Mouse (Mus musculus) neural tube, embryonic 12.5 days (tissue): ENCODE results near the gene Tex19.2. TPM values are rescaled to one million over a fixed set of nuclear protein-coding genes. Genes with fewer than 3 reads are reported as not detected.
A peak's percentile ranks its signal among the peaks of the same experiment; 100 is the strongest.

ENCODE experiments used
- ATAC-seq: fragments of 200-750 bp; cut with Nextera tagmentation; 2 replicates; pipeline ENCODE4 v1.8.0; 2017; ENCODE audit warnings: low read depth, mild to moderate bottlenecking, moderate TSS enrichment, moderate library complexity; ENCODE audit not compliant: low FRiP score
- H3K27ac ChIP-seq: fragments of 300-500 bp; sonication (generic); 2 replicates; pipeline ENCODE4 v1.5.1; 2016
- H3K27me3 ChIP-seq: fragments of 300-500 bp; sonication (generic); replicated peaks from 2 replicates; pipeline ENCODE4 v1.6.1; 2016; ENCODE audit warnings: mild to moderate bottlenecking
- H3K36me3 ChIP-seq: fragments of 300-500 bp; sonication (generic); 2 replicates; pipeline ENCODE4 v1.6.1; 2016; ENCODE audit warnings: mild to moderate bottlenecking
- H3K4me1 ChIP-seq: fragments of 300-500 bp; sonication (generic); 2 replicates; pipeline ENCODE4 v1.6.1; 2016
- H3K4me2 ChIP-seq: fragments of 300-500 bp; sonication (generic); replicated peaks from 2 replicates; pipeline ENCODE4 v1.6.1; 2016; ENCODE audit warnings: mild to moderate bottlenecking
- H3K4me3 ChIP-seq: fragments of 300-500 bp; sonication (generic); 2 replicates; pipeline ENCODE4 v1.5.1; 2016
- H3K9ac ChIP-seq: fragments of 300-500 bp; sonication (generic); 2 replicates; pipeline ENCODE4 v1.6.1; 2016; ENCODE audit warnings: mild to moderate bottlenecking
- H3K9me3 ChIP-seq: fragments of 300-500 bp; sonication (generic); 2 replicates; pipeline ENCODE4 v1.6.1; 2016; ENCODE audit warnings: mild to moderate bottlenecking
- WGBS: fragments of 180-500 bp; shearing (Covaris S2); methylation state at CpG from one replicate; pipeline ENCODE4 v1.1.7; 2016; 5-methylcytosine and 5-hydroxymethylcytosine counted together
- polyA plus RNA-seq: library from polyadenylated mRNA; unstranded; fragments of >200 nt; fragmentation: Nextera tagmentation; extraction: Ambion mirVana; gene quantifications from 2 replicates; pipeline ENCODE4 v1.2.1, GENCODE M21; 2016

The Tex19.2 gene
- polyA plus RNA-seq = not detected in 2 replicates

DNA sequence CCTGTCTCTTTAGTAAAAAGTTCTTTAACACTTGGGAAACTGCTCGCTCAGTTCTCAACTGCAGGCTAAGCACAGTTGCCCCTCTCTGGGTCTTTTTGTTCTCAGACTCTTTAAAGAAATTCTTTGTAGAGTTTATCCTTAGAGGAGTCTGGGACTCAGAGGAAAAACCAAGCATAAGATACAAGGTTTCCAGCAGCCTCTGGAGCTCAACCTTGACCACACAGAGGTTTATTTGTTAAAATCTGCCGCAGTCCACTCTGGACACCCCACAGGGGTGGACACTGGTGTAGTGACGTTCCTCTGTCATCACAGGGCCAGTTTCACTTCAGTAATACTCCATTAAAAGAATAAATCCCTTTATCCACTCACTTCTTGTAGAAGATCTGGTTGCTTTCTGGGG is at the start of gene Tex19.2:
Gene Tex19.2, minus strand, starts transcription at position 101 of the 400 bp plus-strand sequence.
- Histone ChIP-seq H3K27ac (no peak within 1 kb of the TSS), H3K36me3 (no peaks in the 10 kb centered on the region), H3K9ac (no peak within 1 kb of the TSS), H3K4me1 (no peaks in the 10 kb centered on the region), H3K4me3 (no peak within 1 kb of the TSS), H3K4me2 (no peak within 1 kb of the TSS), H3K27me3 (no peaks in the 10 kb centered on the region), H3K9me3 (no peaks in the 10 kb centered on the region)
- WGBS = 72% methylated on average over 3 of the region's 3 CpGs
- no peak for ATAC-seq

DNA sequence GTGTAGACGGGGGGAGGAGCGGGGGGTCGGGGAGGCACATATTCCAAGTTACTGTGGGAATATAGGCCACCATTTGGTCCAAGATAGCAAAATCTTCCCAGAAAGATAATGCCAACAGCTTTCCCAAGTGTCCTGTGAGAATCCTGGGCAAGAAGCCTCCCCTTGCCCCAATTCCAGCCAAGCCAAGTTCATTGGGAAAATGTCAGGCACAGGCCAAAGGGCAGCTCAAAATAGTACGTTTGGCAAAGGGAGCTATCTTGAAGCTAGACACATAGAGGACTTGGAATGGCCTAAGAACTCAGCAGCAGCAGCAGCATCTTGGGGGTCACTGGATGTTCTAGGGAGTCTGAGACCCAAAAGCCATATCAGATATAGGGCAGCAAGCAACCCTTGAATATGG is 45.3 kb upstream of the Tex19.2 start:
- no peaks in the 10 kb centered on the region for H3K36me3 ChIP-seq
- H3K27ac ChIP-seq = no peak overlapping the region
- no peaks in the 10 kb centered on the region for H3K27me3 ChIP-seq
- WGBS = 86% methylated on average over 4 of the region's 4 CpGs
- H3K4me1 ChIP-seq = no peaks in the 10 kb centered on the region
- no peak overlapping the region for H3K9ac ChIP-seq
- ATAC-seq = no peak
- no peak overlapping the region for H3K4me3 ChIP-seq
- no peaks in the 10 kb centered on the region for H3K9me3 ChIP-seq
- no peak overlapping the region for H3K4me2 ChIP-seq

DNA sequence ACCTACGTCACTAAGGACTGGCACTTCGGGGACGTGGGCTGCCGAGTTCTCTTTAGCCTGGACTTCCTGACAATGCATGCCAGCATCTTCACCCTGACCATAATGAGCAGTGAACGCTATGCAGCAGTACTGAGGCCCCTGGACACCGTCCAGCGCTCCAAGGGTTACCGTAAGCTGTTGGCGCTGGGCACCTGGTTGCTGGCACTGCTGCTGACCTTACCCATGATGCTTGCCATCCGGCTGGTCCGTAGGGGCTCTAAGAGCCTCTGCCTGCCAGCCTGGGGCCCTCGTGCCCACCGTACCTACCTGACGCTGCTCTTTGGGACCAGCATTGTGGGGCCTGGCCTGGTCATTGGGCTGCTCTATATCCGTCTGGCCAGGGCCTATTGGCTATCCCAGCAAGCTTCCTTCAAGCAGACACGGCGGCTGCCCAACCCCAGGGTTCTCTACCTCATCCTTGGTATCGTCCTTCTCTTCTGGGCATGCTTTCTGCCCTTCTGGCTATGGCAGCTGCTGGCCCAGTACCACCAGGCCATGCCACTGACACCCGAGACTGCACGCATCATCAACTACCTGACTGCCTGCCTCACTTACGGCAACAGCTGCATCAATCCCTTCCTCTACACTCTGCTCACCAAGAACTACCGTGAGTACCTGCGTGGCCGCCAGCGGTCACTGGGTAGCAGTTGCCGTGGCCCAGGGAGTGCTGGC is 42.3 kb upstream of the Tex19.2 start:
- Histone ChIP-seq H3K4me1 (peaks cover 7% of the 10 kb centered on the region), H3K4me3 (no peak overlapping the region), H3K27me3 (peaks cover 24% of the 10 kb centered on the region), H3K36me3 (no peaks in the 10 kb centered on the region), H3K9ac (no peak overlapping the region), H3K9me3 (no peaks in the 10 kb centered on the region), H3K27ac (no peak overlapping the region), H3K4me2 (no peak overlapping the region)
- ATAC-seq = no peak
- WGBS = 92% methylated on average over 26 of the region's 26 CpGs

DNA sequence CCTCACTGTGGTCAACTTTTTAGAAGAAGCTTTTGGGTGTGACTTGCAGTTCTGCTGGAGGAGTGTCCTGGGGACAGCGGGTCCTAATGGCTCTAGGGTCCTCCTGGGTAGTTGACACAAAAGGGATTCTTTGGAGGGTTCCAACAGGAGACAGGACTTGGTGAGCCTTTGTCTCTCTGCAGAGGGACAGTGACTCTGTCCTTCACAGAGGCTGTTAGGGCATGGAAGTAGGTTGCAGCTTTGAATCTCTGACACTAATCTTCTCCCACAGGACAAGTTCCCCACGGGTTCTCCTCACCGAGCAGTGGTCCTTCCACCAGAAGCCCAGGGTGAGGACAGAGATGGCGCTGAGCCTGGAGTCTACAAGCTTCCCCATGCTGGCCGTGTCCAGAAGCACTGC is 41.5 kb upstream of the Tex19.2 start, which contains the start of gene Uts2r:
Gene Uts2r, plus strand, starts transcription at position 301 of the 400 bp plus-strand sequence.
- Histone ChIP-seq H3K4me3 (no peak within 1 kb of the TSS), H3K9me3 (no peaks in the 10 kb centered on the region), H3K27ac (no peak within 1 kb of the TSS), H3K4me2 (no peak within 1 kb of the TSS), H3K36me3 (no peaks in the 10 kb centered on the region), H3K9ac (no peak within 1 kb of the TSS), H3K27me3 (peaks cover 32% of the 10 kb centered on the region), H3K4me1 (peaks cover 7% of the 10 kb centered on the region)
- no peak for ATAC-seq
- 85% methylated on average over 5 of the region's 5 CpGs for WGBS

DNA sequence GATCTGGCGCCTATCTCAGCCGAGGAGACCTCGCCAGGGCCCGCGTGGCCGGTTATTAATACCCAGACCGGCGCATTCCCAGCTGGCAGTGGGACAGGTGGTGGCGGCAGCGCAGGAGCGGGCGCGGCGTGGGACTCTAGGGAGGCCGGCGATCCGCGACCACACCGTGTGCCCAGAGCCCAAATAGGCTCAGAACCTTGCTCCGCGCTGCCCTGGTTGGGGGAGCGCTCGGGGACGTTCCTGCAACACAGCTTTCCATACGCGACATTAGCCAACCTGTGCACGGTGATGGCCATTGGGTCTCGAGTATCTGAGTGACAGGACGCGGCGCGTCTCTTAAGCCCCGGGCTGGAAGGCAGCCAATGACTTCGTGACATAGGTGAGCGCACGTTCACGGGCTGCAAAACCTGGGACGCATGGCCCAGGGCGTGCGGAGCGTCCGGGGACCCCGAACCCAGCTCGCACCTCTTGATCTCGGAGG is 38.0 kb upstream of the Tex19.2 start:
- H3K4me3 ChIP-seq = peak overlapping the region; percentile 28
- H3K4me1 ChIP-seq = peaks cover 14% of the 10 kb centered on the region
- 2% methylated on average over 45 of the region's 45 CpGs for WGBS
- peaks cover 34% of the 10 kb centered on the region for H3K27me3 ChIP-seq
- ATAC-seq = no peak
- H3K9ac ChIP-seq = 0 out of 2 replicates have a peak overlapping the region, but pooled peaks have one; percentile 38
- H3K9me3 ChIP-seq = no peaks in the 10 kb centered on the region
- H3K4me2 ChIP-seq = peak overlapping the region; percentile 66
- H3K27ac ChIP-seq = no peak overlapping the region
- H3K36me3 ChIP-seq = no peaks in the 10 kb centered on the region

DNA sequence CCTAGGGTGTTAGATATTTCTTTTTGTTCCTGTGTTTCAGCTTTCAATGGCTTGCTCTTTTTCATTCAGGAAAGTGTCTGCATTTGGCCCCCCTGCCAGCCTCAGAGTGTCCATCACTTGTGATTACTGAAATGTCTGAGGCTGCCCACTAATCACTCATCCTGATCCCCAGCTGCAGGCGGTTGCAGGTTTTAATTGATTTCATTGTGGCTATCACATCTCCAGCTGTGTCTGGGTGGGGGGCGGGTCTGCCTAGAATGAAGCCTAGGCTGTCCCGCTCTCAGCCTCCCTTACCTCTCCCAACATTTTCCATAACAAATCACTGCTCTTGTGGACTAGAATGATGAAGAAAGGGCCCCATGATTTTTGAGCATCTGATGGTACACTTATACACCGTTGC is 35.7 kb upstream of the Tex19.2 start:
- H3K27ac ChIP-seq = peak overlapping the region; percentile 20; the same call in 1 of the 2 replicates
- WGBS = 28% methylated on average over 4 of the region's 4 CpGs

DNA sequence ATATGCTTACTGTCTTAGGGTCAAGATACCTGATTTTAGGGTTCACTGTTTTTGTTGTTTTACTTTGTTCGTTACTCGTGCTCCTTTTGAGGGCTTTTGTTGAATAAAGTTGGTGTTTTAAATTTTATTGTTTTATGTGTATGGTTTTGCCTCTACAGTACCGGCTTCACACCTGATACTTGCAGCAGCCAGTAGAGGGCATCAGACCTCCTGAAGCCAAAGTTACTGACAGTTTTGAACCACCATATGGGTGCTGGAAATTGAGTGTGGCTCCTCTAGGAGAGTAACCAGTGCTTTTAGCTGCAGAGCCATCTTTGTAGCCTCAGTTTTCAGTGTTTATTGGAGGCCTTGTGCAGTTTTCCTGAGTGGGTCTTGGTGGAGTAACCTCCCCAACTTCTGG is 29.7 kb upstream of the Tex19.2 start:
- Histone ChIP-seq H3K27ac (no peak overlapping the region), H3K9ac (no peak overlapping the region), H3K4me3 (no peak overlapping the region), H3K36me3 (no peaks in the 10 kb centered on the region), H3K27me3 (no peaks in the 10 kb centered on the region), H3K9me3 (no peaks in the 10 kb centered on the region), H3K4me2 (no peak overlapping the region), H3K4me1 (no peaks in the 10 kb centered on the region)
- no peak for ATAC-seq
- WGBS = 76% methylated on average over 3 of the region's 3 CpGs

More for the DNA sequence above, 35.7 kb upstream of the Tex19.2 start:
- H3K9me3 ChIP-seq = no peaks in the 10 kb centered on the region
- no peak overlapping the region for H3K9ac ChIP-seq
- ATAC-seq = 0 out of 2 replicates have a peak, but pooled peaks have one; percentile 56
- H3K4me2 ChIP-seq = no peak overlapping the region
- H3K27me3 ChIP-seq = peaks cover 34% of the 10 kb centered on the region
- H3K4me3 ChIP-seq = no peak overlapping the region
- H3K4me1 ChIP-seq = peaks cover 14% of the 10 kb centered on the region
- no peaks in the 10 kb centered on the region for H3K36me3 ChIP-seq

DNA sequence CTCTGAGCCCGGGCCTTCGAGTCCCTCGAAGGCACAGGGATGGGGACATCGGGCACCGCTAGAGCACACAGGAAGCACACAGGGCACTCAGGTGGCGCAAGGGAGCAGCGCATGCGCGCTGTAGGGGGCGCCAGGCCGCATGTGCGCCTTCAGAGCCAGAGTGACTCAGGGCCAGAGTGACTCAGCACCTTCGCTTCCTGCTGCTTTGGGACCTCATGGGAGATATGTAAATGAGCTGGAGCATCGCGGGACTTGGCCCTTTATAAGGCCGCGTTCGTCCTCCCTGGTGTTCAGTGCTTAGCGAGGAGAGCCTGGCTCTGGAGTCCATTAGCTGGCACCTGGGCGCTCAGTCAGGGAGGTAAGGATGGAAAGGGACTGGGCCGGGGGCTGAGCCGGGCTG is 27.4 kb upstream of the Tex19.2 start, which contains the start of gene Tex19.1:
Gene Tex19.1, plus strand, starts transcription at position 279 of the 400 bp plus-strand sequence.
- 91% methylated on average over 22 of the region's 22 CpGs for WGBS
- no peak within 1 kb of the TSS for H3K9ac ChIP-seq

DNA sequence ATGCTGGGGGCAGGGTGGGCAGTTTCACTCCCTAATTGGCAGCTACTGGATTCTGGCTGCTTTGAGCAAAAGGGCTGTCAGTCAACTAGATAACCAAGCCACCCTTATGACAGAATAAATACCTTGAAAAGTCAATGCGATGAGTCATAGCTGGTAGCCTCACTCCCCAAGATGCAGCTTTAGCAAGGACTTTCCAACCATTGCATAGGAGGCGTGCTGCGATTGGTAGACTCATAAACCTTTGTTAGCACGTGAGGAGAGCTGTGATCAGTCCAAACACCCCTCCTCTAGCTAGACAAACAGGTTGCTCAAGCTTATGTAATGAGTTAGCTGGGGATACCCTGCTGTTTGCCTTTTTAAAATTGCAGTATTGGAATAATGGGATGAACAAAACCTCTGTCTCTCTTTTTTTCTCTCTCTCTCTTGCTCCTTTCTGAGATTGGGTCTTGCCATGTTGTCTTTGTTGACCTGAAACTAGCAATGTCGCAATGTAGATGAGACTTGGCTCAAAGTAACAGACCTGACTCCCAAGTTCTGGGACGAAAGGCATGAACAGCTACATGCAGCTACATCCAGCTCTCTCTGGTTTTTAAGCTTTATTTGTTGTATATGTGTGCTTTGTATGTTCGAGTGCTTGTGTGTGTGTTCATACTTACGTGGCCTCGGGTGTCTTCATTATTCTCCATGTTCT is 25.0 kb upstream of the Tex19.2 start:
- H3K36me3 ChIP-seq = no peaks in the 10 kb centered on the region

More for the DNA sequence above, 27.4 kb upstream of the Tex19.2 start, which contains the start of gene Tex19.1:
- Histone ChIP-seq H3K4me3 (no peak within 1 kb of the TSS), H3K4me2 (no peak within 1 kb of the TSS), H3K27me3 (no peaks in the 10 kb centered on the region), H3K27ac (no peak within 1 kb of the TSS), H3K36me3 (no peaks in the 10 kb centered on the region), H3K9me3 (no peaks in the 10 kb centered on the region), H3K4me1 (no peaks in the 10 kb centered on the region)
- ATAC-seq = no peak

DNA sequence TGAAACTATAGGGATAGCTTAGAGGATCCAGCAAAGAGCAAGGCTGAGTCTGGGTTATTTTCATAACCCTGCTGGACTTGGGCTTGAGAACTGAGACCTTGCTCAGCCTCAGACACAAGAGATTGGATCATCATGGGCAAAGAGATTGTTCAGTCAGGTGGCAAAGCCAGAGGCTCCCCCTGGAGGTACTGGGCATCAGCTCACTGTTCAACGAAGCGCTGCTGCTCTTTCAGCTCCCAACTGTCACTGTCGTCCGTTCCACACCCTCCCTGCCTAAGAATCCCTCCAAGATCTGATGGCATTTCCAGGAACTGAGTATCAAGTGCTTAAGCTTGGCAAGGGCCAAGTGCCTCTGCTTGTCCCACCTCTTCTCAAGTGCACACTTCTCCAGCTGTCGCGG is 20.3 kb upstream of the Tex19.2 start:
- ATAC-seq = no peak
- 58% methylated on average over 6 of the region's 6 CpGs for WGBS
- Histone ChIP-seq H3K4me1 (no peaks in the 10 kb centered on the region), H3K9ac (no peak overlapping the region), H3K27me3 (no peaks in the 10 kb centered on the region; the same call in 1 of the 2 replicates), H3K36me3 (no peaks in the 10 kb centered on the region), H3K27ac (no peak overlapping the region), H3K9me3 (no peaks in the 10 kb centered on the region), H3K4me3 (no peak overlapping the region), H3K4me2 (no peak overlapping the region)

More for the DNA sequence above, 25.0 kb upstream of the Tex19.2 start:
- no peak overlapping the region for H3K4me2 ChIP-seq
- no peak for ATAC-seq
- H3K27ac ChIP-seq = no peak overlapping the region
- no peaks in the 10 kb centered on the region for H3K9me3 ChIP-seq
- no peak overlapping the region for H3K9ac ChIP-seq
- no peaks in the 10 kb centered on the region; the same call in 1 of the 2 replicates for H3K27me3 ChIP-seq
- 78% methylated on average over 9 of the region's 9 CpGs for WGBS
- no peaks in the 10 kb centered on the region for H3K4me1 ChIP-seq
- H3K4me3 ChIP-seq = no peak overlapping the region

DNA sequence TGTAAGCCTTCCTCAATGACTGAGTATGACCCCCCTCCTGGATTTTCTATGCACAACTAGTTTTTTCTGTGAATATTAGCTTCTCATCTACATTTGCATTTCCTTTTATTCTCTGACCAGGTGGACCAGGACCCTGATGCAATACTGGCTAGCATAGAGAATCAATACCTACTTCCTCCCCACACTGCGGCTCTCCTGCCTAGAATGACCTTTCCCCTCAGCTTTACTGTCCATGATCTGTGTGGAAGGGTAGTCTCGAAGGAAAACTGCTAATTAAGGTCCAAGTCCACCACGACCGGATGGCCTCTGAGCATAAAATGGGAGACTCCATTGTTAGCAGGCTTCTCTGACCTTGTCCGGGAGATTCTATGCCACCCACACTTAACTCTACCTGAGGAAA is 19.2 kb upstream of the Tex19.2 start:
- Histone ChIP-seq H3K27ac (no peak overlapping the region), H3K27me3 (no peaks in the 10 kb centered on the region; the same call in 1 of the 2 replicates), H3K4me2 (no peak overlapping the region), H3K4me1 (no peaks in the 10 kb centered on the region), H3K36me3 (no peaks in the 10 kb centered on the region), H3K4me3 (no peak overlapping the region), H3K9ac (no peak overlapping the region), H3K9me3 (no peaks in the 10 kb centered on the region)
- WGBS = 89% methylated on average over 5 of the region's 5 CpGs
- no peak for ATAC-seq

DNA sequence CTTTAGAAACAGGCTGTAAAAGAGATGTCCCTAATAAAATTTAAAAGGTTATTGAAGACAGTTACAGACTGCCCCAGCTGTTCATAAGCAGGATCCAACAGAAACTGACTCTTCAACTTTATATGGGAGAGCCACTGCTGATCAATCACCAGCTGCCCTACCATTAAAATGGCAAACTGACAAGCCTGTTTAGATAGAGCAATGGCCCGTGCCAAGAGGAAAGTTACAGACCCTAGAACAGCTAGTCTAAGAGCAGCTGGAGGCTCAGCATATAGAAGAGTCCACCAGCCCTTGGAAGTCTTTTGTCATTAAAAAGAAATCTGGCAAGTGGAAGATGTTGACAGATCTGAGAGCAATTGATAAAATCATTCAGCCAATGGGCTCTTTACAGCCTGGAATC is 16.1 kb upstream of the Tex19.2 start:
- Histone ChIP-seq H3K4me1 (no peaks in the 10 kb centered on the region), H3K36me3 (no peaks in the 10 kb centered on the region), H3K9ac (no peak overlapping the region), H3K27ac (no peak overlapping the region), H3K4me3 (no peak overlapping the region), H3K27me3 (no peaks in the 10 kb centered on the region; the same call in 1 of the 2 replicates), H3K9me3 (no peaks in the 10 kb centered on the region), H3K4me2 (no peak overlapping the region)
- WGBS = 16% methylated on average over 1 of the region's 1 CpGs
- no peak for ATAC-seq
